Mouse (Mus musculus) cortical plate, adult 2 months (tissue): ENCODE measurements around the gene Lama1.

Experiments used
- CTCF ChIP-seq: fragments of 200-500 bp; IDR thresholded peaks from 2 replicates; pipeline ENCODE4 v1.5.1; 2011; ENCODE audit warnings: mild to moderate bottlenecking, control low read depth, low read length; ENCODE audit not compliant: insufficient read depth; ENCODE audit errors: extremely low read depth
- POLR2A ChIP-seq: fragments of 200-500 bp; IDR thresholded peaks from 2 replicates; pipeline ENCODE4 v1.6.1; 2011; ENCODE audit warnings: mild to moderate bottlenecking, low read length, control low read depth; ENCODE audit not compliant: insufficient read depth; ENCODE audit errors: extremely low read depth

- TF ChIP-seq POLR2A (no peak), CTCF (no peak)
Measured at GRCm38 (mm10) chr17:67715466-67715865, 18.4 kb downstream of the Lama1 start.
